Mouse (Mus musculus) cerebellum, postnatal 25 days (tissue): ENCODE results near the gene Pcnx3.

Source experiments
- DNase-seq, 2 experiments: peaks; one replicate each; pipeline ENCODE4 v3.0.0; 2021; ENCODE audit warnings: mixed read lengths in 2 of 2

Pcnx3 gene

DNA sequence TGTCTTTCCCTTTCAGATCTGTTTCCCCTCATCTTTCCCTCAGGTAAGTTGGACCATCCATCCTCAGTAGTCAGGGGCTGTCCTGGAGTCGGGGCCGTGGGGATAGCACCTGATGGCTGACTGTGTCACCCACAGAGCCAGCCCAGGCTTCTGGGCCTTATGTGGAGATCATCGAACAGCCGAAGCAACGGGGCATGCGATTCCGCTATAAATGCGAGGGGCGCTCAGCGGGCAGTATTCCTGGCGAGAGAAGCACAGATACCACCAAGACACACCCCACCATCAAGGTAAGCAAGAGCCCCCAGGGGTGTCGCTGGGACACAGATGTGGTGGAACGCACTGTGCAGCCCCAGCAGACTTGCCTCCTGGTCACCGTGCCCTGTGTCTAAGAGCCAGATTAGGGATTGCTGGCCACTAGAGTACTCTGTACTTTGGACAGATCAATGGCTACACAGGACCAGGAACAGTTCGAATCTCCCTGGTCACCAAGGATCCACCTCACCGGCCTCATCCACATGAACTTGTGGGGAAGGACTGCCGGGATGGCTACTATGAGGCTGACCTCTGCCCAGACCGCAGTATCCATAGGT, 50.2 kb downstream of the Pcnx3 start:
- peak in 1 of 2 experiments; percentile 19 for DNase-seq

DNA sequence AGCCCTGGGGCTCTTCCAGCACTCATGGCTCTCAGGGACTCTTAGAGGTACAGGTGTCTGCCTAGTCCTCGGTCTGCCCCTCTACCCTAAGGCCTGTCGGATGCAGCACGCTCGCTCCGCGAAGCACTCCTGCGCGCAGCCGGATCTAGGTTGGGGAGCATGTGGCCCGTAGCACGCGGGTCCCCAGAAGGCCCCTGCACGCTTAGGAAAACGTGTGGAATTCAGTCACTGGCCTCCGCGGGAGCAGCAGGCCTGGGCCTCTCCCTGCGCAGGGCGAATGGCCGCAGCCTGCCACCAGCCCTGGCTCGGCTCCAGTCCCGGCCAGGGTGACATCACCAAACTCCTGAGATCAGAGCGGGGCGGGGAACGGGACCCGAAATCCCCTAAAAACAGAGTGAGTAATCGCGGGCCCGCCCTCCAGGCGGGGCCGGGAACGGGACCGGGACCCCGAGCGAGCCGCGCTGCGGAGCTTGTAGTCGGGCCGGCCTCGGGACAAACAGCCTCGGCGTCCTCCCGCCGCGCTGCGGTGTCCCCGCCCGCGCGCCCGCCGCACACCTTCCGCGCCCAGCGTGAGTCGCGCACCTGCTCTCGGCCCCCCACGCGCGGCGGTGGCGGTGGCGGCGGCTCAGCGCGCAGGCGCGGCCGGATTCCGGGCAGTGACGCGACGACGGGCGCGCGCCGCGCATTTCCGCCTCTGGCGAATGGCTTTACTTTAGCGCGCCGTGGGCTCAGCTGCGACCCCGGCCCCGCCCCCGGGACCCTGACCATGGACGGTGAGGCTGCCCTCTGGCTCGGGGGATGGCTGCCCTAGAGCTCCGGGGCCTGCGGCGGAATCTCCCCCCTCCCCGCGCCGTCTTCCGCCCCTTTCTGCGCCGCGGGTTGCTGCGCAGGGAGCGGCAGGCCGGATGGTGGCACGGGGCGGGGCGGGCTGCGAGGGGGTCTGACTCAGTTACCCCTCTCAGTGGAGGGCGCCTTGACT, 51.4 kb downstream of the Pcnx3 start, which contains the start of gene Rela:
TSS of gene Rela (plus strand) at position 415 of the 979 bp plus-strand sequence.
- peak; percentile 97 for DNase-seq

DNA sequence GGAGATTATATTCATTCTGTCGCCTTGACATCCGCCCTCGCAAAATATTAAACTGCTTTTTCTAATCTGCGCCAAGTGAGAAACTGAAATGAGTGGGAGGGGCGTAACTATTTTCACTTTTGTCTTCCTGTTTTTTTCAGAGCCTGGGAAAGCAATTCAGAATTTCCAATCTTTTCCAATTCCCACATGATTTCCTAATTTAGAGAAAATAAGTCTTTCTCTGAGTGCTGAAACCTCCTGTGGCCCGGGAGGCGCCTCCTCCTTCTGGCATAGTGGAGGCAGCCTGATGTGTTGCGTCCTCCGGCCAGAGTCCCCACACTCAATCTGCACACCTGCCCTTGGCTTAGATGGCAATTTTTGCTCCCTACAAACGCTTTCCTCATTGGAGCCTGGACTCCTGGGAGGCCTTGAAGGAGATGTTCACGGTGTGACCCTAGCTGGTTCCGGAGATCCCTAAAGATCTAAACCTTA, 52.1 kb downstream of the Pcnx3 start:
- no peak for DNase-seq

DNA sequence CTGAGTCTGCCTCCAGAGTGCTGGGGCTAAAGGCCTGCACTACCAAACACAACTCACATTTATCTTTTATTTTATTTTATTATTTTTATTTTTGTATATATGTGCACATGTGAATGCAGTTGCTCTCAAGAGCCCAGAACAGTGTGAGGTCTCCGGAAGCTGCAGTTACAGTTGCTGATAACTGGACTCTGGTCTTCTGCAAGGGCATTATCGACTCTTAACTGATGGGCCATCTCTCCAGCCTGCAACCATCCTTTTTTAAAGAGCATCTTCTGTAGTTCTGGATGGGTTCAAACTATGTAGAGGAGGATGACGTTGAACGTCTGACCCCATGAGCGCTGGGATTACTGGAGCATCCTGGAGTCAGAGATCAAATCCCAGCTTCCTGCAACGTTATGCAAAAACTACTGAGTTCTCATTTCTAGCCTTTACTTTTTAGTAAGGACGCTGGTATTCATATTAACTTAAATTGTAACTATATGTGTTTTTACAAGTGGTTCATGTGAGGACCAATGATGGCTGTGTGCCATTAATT, 52.6 kb downstream of the Pcnx3 start:
- DNase-seq = no peak

DNA sequence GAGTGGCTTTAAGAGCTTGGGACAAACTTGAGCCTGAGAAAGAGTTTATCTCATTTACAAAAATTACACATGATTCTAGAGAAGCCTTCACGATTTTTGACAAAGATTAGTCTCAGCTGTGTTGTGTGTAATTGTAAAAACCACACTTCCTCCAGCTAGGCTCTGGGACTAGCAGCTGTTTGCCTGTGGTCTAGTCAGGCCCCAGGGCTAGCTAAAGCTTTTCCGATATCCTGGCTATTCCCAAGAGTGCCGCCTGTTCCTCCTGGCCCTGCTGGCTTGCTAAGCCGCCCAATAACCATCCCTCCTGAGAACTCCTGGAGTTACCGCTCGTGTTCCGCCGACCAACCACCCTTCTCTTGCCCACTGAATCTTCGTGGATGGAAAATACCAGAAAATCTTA, 56.6 kb downstream of the Pcnx3 start:
- no peak for DNase-seq

DNA sequence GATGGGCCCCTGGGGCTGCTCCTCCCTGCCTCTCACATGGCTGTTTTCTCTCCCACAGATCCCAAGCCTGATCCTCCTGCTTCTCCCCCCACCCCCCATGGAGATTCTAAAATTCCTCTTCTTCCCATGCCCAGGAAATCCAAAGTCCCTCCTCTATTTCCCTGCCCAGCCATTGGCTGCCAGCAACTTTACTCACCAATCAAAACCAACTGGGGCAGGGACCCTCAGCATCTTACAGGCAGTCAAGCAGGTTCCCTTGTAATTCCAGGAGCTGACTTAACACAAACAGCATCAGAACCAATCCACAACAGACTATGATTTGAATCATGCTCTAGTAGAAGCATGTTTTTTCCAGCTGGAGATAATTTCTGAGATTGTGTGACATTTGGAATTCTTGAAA, 58.8 kb downstream of the Pcnx3 start:
- no peak for DNase-seq

DNA sequence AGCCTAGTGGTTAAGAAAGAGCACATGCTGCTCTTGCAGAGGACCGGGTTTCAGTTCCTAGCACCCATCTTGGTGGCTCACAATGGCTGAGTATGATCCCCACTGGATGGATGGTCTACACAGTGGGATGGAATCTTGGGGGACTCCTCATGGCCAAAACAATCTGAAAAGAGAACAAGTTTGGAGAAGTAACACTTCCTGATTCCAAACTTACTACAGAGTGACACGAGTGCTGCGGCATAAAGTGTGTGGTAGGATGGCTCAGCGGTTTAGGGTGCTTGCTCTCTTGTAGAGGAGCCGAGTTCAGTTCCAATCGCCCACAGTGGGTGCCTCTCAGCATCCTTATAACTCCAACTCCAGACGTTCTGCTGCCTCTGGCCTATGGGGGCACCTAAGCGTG, 63.4 kb downstream of the Pcnx3 start:
- DNase-seq = no peak

DNA sequence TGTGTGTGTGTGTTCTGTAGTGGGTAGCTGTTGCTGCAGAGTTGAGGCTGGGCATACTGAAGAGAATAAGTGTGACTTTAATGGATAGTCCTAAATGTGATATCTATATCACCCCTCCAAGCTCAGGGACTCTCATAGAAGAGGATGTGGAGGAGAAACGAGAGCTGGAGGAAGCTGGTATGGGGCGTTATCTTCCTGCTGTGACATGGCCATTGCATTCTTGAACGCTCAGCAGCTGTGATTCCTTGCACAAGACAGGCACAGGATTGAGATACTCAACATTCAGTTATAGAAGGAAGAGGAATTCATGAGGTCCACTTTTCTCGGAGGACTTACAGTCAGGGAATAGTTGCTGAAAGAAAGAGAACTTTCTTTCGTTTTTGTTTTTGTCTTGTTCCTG, 66.8 kb downstream of the Pcnx3 start:
- no peak for DNase-seq

DNA sequence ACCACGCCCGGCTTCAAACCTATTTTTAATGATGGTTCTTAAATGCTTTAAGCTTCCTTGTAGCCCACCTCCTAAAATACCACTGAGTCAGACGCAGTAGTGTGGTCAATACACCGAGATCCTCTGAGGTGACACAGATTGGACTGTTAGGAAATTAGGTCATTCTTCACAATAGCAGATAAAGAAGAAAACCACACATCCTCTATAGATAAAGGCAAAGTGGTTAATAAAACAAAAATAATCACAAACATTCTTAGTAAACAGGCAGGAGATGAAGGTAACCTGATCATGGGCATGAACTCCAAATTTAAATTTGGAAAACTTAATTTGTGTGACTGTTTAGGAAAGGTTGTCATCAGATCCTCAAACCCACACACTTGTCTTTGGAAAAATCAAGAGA, 68.7 kb downstream of the Pcnx3 start:
- no peak for DNase-seq

DNA sequence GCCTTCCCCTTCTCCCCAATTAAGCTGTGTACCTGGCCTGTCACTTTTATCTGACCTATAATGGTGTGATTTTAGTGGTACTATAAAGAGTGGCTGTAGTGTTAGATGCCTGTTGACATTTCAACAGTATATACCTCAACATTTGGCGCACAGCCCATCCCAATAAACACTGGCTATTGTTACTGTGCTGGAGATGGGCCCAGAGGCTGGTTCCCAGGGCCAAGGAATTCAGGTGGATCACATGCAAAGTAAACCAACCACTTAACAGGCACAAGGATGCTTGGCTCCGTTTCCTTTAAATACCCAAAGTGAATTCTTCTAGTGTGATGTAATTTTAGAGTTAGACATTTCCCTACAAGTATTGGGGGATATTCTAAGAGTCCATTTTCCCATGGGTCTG, 73.8 kb downstream of the Pcnx3 start:
- no peak for DNase-seq
